ENCODE assay signal across 20 mouse cellular contexts in genomic region chr1:68056494-68056893, GRCm38 (mm10).
DNase-seq lines count a peak whose midpoint lies in the region; ATAC-seq and TF ChIP-seq lines count a peak whose summit lies in the region.
"Had no signal": no experiment of that assay in that cellular context is flagged by ENCODE, and none has a peak within 500 bp of the region (broad histone marks: within the 10 kb centered on the region; RNA-seq: fewer than 3 reads in every experiment).

No protein-coding gene starts in this region.

- peaks cover 4% of the 10 kb centered on the region; the same call in 1 of the 2 replicates for H3K4me1 ChIP-seq in limb, embryonic 12.5 days (replicated peaks)
- no peaks in the 10 kb centered on the region for H3K4me1 ChIP-seq in limb, embryonic 10.5 days
- peaks cover 8% of the 10 kb centered on the region for H3K4me1 ChIP-seq in limb, embryonic 13.5 days
- H3K4me1 ChIP-seq in limb, embryonic 14.5 days (ENCODE audit: control insufficient read depth, insufficient read depth, low read length): 0 out of 2 replicates have a peak, but pooled peaks cover 5% of the 10 kb centered on the region
- H3K4me1 ChIP-seq in hindbrain, postnatal 0 days (ENCODE audit: insufficient read depth, low read length): no peaks in the 10 kb centered on the region
- H3K4me1 ChIP-seq: embryonic facial prominence, embryonic 13.5 days; forebrain, embryonic 13.5 days; forebrain, embryonic 15.5 days had no signal

- ATAC-seq in limb, embryonic 12.5 days (ENCODE audit: insufficient number of reproducible peaks, insufficient read depth, low FRiP score, low TSS enrichment, low read depth): 0 out of 2 replicates have a peak, but pooled peaks have one; percentile 59
- ATAC-seq in limb, embryonic 13.5 days (ENCODE audit: low FRiP score, low read depth): peak; percentile 64; the same call in 1 of the 2 replicates
- ATAC-seq in limb, embryonic 14.5 days (ENCODE audit: low FRiP score, low read depth): peak; percentile 47
- ATAC-seq in hindbrain, postnatal 0 days: no peak
- ATAC-seq: activated CD4-positive, CD25-positive, alpha-beta regulatory T cell, adult 4 months; forebrain, embryonic 13.5 days; forebrain, embryonic 15.5 days; forebrain, postnatal 0 days; Patski had no signal

- no peak for TF ChIP-seq POLR2A in limb, embryonic 14.5 days (IDR thresholded peaks at IDR 0.05; ENCODE audit: borderline replicate concordance, extremely low read depth, insufficient read depth, insufficient read length)

- H3K27me3 ChIP-seq in limb, embryonic 12.5 days: no peaks in the 10 kb centered on the region
- H3K27me3 ChIP-seq in limb, embryonic 10.5 days (ENCODE audit: low read depth, poor library complexity, severe bottlenecking): no peaks in the 10 kb centered on the region
- no peaks in the 10 kb centered on the region for H3K27me3 ChIP-seq in limb, embryonic 13.5 days
- no peaks in the 10 kb centered on the region for H3K27me3 ChIP-seq in limb, embryonic 14.5 days (ENCODE audit: control insufficient read depth, insufficient read depth, low read length)
- no peaks in the 10 kb centered on the region for H3K27me3 ChIP-seq in hindbrain, postnatal 0 days (ENCODE audit: insufficient read depth, low read length)
- H3K27me3 ChIP-seq: CH12.LX; embryonic facial prominence, embryonic 13.5 days; forebrain, embryonic 13.5 days; forebrain, embryonic 15.5 days; Patski had no signal

- no peak overlapping the region for H3K4me2 ChIP-seq in limb, embryonic 12.5 days
- H3K4me2 ChIP-seq in limb, embryonic 13.5 days (replicated peaks): no peak overlapping the region
- H3K4me2 ChIP-seq in limb, embryonic 14.5 days (replicated peaks; ENCODE audit: low read depth, low read length, severe bottlenecking): no peak overlapping the region
- no peak overlapping the region for H3K4me2 ChIP-seq in hindbrain, postnatal 0 days (ENCODE audit: low read depth, low read length)
- H3K4me2 ChIP-seq: embryonic facial prominence, embryonic 13.5 days; forebrain, embryonic 13.5 days; forebrain, embryonic 15.5 days had no signal

- WGBS in limb, embryonic 12.5 days: 59% methylated on average over 4 of the region's 4 CpGs
- 84% methylated on average over 4 of the region's 4 CpGs for WGBS in limb, embryonic 10.5 days
- WGBS in limb, embryonic 13.5 days: 50% methylated on average over 4 of the region's 4 CpGs
- 46% methylated on average over 4 of the region's 4 CpGs for WGBS in limb, embryonic 14.5 days
- 74% methylated on average over 4 of the region's 4 CpGs for WGBS in hindbrain, postnatal 0 days

- no peaks in the 10 kb centered on the region for H3K36me3 ChIP-seq in limb, embryonic 12.5 days
- no peaks in the 10 kb centered on the region for H3K36me3 ChIP-seq in limb, embryonic 10.5 days
- H3K36me3 ChIP-seq in limb, embryonic 13.5 days: no peaks in the 10 kb centered on the region
- H3K36me3 ChIP-seq in limb, embryonic 14.5 days (ENCODE audit: control insufficient read depth, insufficient read depth, low read length): no peaks in the 10 kb centered on the region
- no peaks in the 10 kb centered on the region for H3K36me3 ChIP-seq in hindbrain, postnatal 0 days (ENCODE audit: insufficient read depth, low read length)
- H3K36me3 ChIP-seq: embryonic facial prominence, embryonic 13.5 days; forebrain, embryonic 15.5 days; G1E had no signal

- no peak overlapping the region for H3K4me3 ChIP-seq in limb, embryonic 12.5 days (replicated peaks)
- no peak overlapping the region for H3K4me3 ChIP-seq in limb, embryonic 10.5 days
- no peak overlapping the region for H3K4me3 ChIP-seq in limb, embryonic 13.5 days
- H3K4me3 ChIP-seq in limb, embryonic 14.5 days (replicated peaks; ENCODE audit: low read length): no peak overlapping the region
- H3K4me3 ChIP-seq in hindbrain, postnatal 0 days (ENCODE audit: low read length): no peak overlapping the region
- H3K4me3 ChIP-seq: embryonic facial prominence, embryonic 13.5 days; forebrain, embryonic 13.5 days; forebrain, embryonic 15.5 days had no signal

- no peak overlapping the region for H3K9ac ChIP-seq in limb, embryonic 12.5 days (replicated peaks)
- H3K9ac ChIP-seq in limb, embryonic 13.5 days: no peak overlapping the region
- H3K9ac ChIP-seq in limb, embryonic 14.5 days (ENCODE audit: low read depth, low read length, severe bottlenecking): no peak overlapping the region
- no peak overlapping the region for H3K9ac ChIP-seq in hindbrain, postnatal 0 days (replicated peaks; ENCODE audit: low read length)
- H3K9ac ChIP-seq: embryonic facial prominence, embryonic 13.5 days; forebrain, embryonic 13.5 days; forebrain, embryonic 15.5 days; forebrain, postnatal 0 days had no signal

- H3K27ac ChIP-seq in limb, embryonic 12.5 days: no peak overlapping the region
- no peak overlapping the region for H3K27ac ChIP-seq in limb, embryonic 10.5 days
- H3K27ac ChIP-seq in limb, embryonic 13.5 days: no peak overlapping the region
- no peak overlapping the region for H3K27ac ChIP-seq in limb, embryonic 14.5 days (replicated peaks; ENCODE audit: low read depth, low read length)
- no peak overlapping the region for H3K27ac ChIP-seq in hindbrain, postnatal 0 days
- H3K27ac ChIP-seq: embryonic facial prominence, embryonic 13.5 days; forebrain, embryonic 13.5 days; forebrain, embryonic 15.5 days had no signal

- no peaks in the 10 kb centered on the region for H3K9me3 ChIP-seq in limb, embryonic 12.5 days
- no peaks in the 10 kb centered on the region for H3K9me3 ChIP-seq in limb, embryonic 10.5 days (replicated peaks)
- H3K9me3 ChIP-seq in limb, embryonic 13.5 days: no peaks in the 10 kb centered on the region
- H3K9me3 ChIP-seq in limb, embryonic 14.5 days (ENCODE audit: control insufficient read depth, low read length): no peaks in the 10 kb centered on the region
- H3K9me3 ChIP-seq in hindbrain, postnatal 0 days (ENCODE audit: low read length): no peaks in the 10 kb centered on the region
- H3K9me3 ChIP-seq: embryonic facial prominence, embryonic 13.5 days; forebrain, embryonic 13.5 days; forebrain, embryonic 15.5 days had no signal

- DNase-seq in limb, embryonic 10.5 days (ENCODE audit: low spot score): no peak
- no peak for DNase-seq in limb, embryonic 14.5 days (ENCODE audit: low spot score)
- no peak for DNase-seq in hindbrain, postnatal 0 days (ENCODE audit: low spot score)
- DNase-seq: adrenal gland, adult 8-10 months; adrenal gland, postnatal 14 days; adrenal gland, postnatal 36 days; cerebellum, adult 11-12 months; cerebellum, adult 2 months; cerebellum, adult 9-10 months; cerebellum, postnatal 25 days; forebrain, postnatal 0 days had no signal

- TF ChIP-seq CTCF in hindbrain, postnatal 0 days (IDR thresholded peaks at IDR 0.05; ENCODE audit: low read depth): no peak
